Mouse (Mus musculus): Measurements from ENCODE around the gene Ifih1.

DNA sequence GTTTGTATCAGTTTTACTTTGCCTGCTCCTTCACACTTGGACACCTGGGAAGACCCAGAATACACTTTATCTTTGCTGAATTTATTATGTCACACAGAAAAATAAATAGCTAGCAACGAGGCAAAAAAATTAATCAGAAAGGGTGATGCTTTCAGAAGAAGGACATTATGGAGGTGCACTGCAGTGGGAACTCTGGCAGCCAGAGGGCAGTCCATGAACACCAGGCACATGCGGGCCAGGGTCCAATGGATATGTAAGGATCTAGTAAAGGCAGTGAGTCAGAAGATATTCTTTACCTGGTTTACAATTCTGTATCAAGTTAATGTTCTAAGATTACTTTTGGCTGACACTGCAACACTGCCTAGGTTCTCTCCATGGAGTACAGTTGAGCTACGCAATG is 96.4 kb downstream of the Ifih1 start:
- peak in 1 of 2 experiments; percentile 57; a peak in 2 of 4 replicates for TF ChIP-seq CTCF (conservative IDR thresholded peaks at IDR 0.05 in 1 of 2, IDR thresholded peaks at IDR 0.05 in 1 of 2; ENCODE audit: low read depth in 2 of 2, low read length in 2 of 2)
- no peak for TF ChIP-seq ZNF384 (IDR thresholded peaks at IDR 0.05; ENCODE audit: low read depth, low read length)
